Mouse (Mus musculus) B cell, adult 62 days (primary cell): ENCODE data around the gene Angel2. TPM values are rescaled to one million over a fixed set of nuclear protein-coding genes. Genes with fewer than 3 reads are reported as not detected.

Experiments used
- total RNA-seq: library from RNA; stranded (reverse); gene quantifications from 4 replicates; pipeline ENCODE4 v1.2.4, GENCODE M21; 2023

Angel2 gene
- total RNA-seq, result 71.9 to 87.4 TPM (median 81.2 TPM) in 4 replicates

DNA sequence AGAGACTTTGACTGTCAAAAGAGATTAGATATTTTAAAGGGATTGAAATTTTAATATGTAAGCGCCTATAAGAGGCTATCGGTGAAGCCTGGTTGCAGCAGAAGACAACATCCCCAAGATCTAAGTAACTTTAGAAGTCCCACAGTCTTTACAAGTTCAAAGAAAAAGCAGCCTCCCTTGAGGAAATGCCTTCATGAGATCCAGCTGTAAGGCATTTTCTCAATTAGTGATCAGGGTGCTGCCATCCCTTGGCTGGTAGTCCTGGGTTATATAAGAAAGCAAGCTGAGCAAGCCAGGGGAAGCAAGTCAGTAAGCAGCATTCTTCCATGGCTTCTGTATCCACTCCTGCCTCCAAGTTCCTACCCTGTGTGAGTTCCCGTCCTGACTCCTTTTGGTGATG, at the start of gene Angel2:
Angel2 (plus strand) TSS at position 301 of the 400 bp plus-strand sequence.

DNA sequence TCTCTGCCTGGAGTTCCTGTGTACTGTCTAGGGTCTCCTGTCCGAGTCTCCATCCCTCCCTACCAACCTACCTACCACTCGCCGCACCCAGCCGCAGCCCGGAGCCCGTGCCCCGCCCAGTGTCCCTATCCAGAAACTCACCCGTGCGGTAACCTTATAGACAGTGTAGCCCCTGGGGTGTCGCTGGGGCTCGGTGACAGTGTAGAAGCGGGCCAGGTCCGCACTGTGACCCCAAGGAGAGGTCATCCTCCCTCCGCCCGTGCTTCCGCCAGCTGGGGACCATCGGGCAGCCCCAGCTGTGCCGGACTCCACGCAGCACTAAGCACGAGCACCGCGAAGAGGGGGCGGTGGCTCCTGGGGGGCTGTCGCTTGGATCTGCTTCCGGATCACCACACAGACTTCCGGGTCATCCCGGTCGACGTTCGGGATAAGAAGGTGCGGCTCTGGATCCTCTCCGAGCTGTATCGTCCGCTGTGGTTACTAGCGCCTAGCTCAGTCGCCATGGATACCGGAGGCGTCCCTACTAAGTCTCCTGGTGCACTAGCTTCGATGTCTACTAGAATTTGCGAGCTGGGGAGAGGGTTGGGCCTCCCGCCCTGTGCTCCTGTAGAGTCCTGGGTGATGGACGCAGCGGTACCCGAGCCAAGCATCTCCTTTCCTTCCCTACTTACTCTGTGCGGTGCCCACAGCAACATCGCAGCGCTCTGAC, 13.3 kb upstream of the Angel2 start, which contains the start of gene Rps6kc1:
Rps6kc1 (minus strand) TSS at position 356 of the 709 bp plus-strand sequence.

DNA sequence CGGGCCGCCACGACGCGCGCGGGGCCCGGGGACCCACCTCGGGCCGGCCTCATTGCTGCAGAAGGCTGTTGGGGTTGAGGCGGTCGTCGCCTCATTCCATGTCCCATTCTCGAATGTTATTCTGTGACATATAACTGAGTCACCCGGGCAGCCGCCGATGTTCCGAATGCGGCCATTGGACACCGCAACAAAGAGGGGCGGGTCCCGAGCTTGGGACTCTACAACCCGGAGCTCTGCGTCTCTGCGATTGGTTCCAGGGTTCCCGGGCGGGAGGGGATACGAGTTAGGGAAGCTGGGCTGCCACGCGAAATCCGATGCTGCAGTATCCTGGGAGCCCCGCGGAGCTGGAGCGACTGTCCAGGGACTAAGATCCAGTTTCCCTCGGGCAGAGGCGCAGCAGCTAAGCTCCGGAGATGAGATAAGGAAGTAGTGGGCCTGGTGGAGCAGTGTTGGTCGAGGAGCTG, 54.2 kb downstream of the Angel2 start, which contains the start of gene Vash2:
Vash2 (minus strand) TSS at position 197 of the 464 bp plus-strand sequence.

Other genes starting within 250 kb of the Angel2 start
- gene Rps6kc1, start 13.3 kb upstream of the Angel2 start, total RNA-seq, result 8.3 to 14.2 TPM (median 12.3 TPM) in 4 replicates
- gene Vash2, start 54.2 kb downstream of the Angel2 start, total RNA-seq, result 0.39 to 1.1 TPM (median 0.61 TPM) in 4 replicates
- gene Flvcr1, start 101.0 kb downstream of the Angel2 start, total RNA-seq, result 15.9 to 23.1 TPM (median 21.0 TPM) in 4 replicates
- gene Spata45, start 111.5 kb downstream of the Angel2 start, total RNA-seq, result not detected in 4 replicates
- 12.3 to 14.8 TPM (median 13.4 TPM) in 4 replicates for gene Tatdn3, start 137.8 kb downstream of the Angel2 start, total RNA-seq
- 0.56 to 2.7 TPM (median 2.1 TPM) in 4 replicates for gene Nsl1, start 137.9 kb downstream of the Angel2 start, total RNA-seq
- 1.2 to 1.6 TPM in 2 of 4 replicates, not detected in the others for gene Batf3, start 172.7 kb downstream of the Angel2 start, total RNA-seq
- 0.51 to 0.95 TPM (median 0.66 TPM) in 3 of 4 replicates, not detected in the other for gene Fam71a, start 239.7 kb downstream of the Angel2 start, total RNA-seq